Mouse (Mus musculus) bone marrow, adult 2 months (tissue): ENCODE measurements at regions not wholly inside any gene's neighbourhood (a gene's known extent, or its start where the extent isn't known, plus 50 kb on each side); places are given as distances from the start of the nearest gene placed in this dataset.

Experiments used
- CTCF ChIP-seq: fragments of 200-500 bp; IDR thresholded peaks from 2 replicates; pipeline ENCODE4 v1.5.1; 2011; ENCODE audit warnings: low read length, control low read depth; ENCODE audit not compliant: control insufficient read depth, insufficient read depth
- POLR2A ChIP-seq: fragments of 200-500 bp; IDR thresholded peaks from 2 replicates; pipeline ENCODE4 v1.6.1; 2011; ENCODE audit warnings: low read depth, mild to moderate bottlenecking, control low read depth, low read length, borderline replicate concordance; ENCODE audit not compliant: control insufficient read depth

- no peak for TF ChIP-seq CTCF
- no peak for TF ChIP-seq POLR2A
These were observed 74.2 kb upstream of the Bod1 start for GRCm38 (mm10) chr11:31745866-31746248.
